Mouse (Mus musculus) lung, postnatal 0 days (tissue): ENCODE measurements at regions not wholly inside any gene's neighbourhood (a gene's known extent, or its start where the extent isn't known, plus 50 kb on each side); places are given as distances from the start of the nearest gene placed in this dataset.

ENCODE experiments used
- ATAC-seq: fragments of 200-750 bp; cut with Nextera tagmentation; 2 replicates; pipeline ENCODE4 v1.8.0; 2017; ENCODE audit warnings: moderate library complexity
- DNase-seq: peaks from one replicate; pipeline ENCODE4 v3.0.0-alpha.2; 2016; ENCODE audit warnings: low spot score
- H3K27ac ChIP-seq: fragments of 300-500 bp; sonication (generic); 2 replicates; pipeline ENCODE4 v1.5.1; 2014; ENCODE audit warnings: antibody characterized with exemption, mild to moderate bottlenecking, low read length, mixed read lengths
- H3K27me3 ChIP-seq: fragments of 300-500 bp; sonication (generic); replicated peaks from 2 replicates; pipeline ENCODE4 v1.6.1; 2014; ENCODE audit warnings: low read length, mixed read lengths; ENCODE audit not compliant: insufficient read depth
- H3K36me3 ChIP-seq: fragments of 300-500 bp; sonication (generic); 2 replicates; pipeline ENCODE4 v1.6.1; 2014; ENCODE audit warnings: low read length, mixed read lengths; ENCODE audit not compliant: insufficient read depth
- H3K4me1 ChIP-seq: fragments of 300-500 bp; sonication (generic); 2 replicates; pipeline ENCODE4 v1.6.1; 2014; ENCODE audit warnings: antibody characterized with exemption, low read depth, low read length, mixed read lengths; ENCODE audit not compliant: insufficient read depth
- H3K4me2 ChIP-seq: fragments of 300-500 bp; sonication (generic); replicated peaks from 2 replicates; pipeline ENCODE4 v1.6.1; 2014; ENCODE audit warnings: low read depth, mild to moderate bottlenecking, low read length, moderate library complexity, mixed read lengths
- H3K4me3 ChIP-seq: fragments of 300-500 bp; sonication (generic); 2 replicates; pipeline ENCODE4 v1.5.1; 2014; ENCODE audit warnings: low read depth, low read length
- H3K9ac ChIP-seq: fragments of 300-500 bp; sonication (generic); replicated peaks from 2 replicates; pipeline ENCODE4 v1.6.1; 2014; ENCODE audit warnings: low read depth, mild to moderate bottlenecking
- H3K9me3 ChIP-seq: fragments of 300-500 bp; sonication (generic); 2 replicates; pipeline ENCODE4 v1.6.1; 2016; ENCODE audit warnings: low read length, mixed read lengths
- CTCF ChIP-seq: IDR thresholded peaks from 2 replicates; pipeline ENCODE4 v1.5.1; 2016; ENCODE audit warnings: antibody characterized with exemption, mild to moderate bottlenecking
- EP300 ChIP-seq: IDR thresholded peaks from 2 replicates; pipeline ENCODE4 v1.6.1; 2016; ENCODE audit warnings: antibody characterized with exemption, mild to moderate bottlenecking, control low read depth
- WGBS: fragments of 180-500 bp; shearing (Covaris S2); extraction: QIAGEN DNeasy Blood & Tissue Kit; methylation state at CpG from one replicate; pipeline ENCODE4 v1.1.7; 2014; 5-methylcytosine and 5-hydroxymethylcytosine counted together

DNA sequence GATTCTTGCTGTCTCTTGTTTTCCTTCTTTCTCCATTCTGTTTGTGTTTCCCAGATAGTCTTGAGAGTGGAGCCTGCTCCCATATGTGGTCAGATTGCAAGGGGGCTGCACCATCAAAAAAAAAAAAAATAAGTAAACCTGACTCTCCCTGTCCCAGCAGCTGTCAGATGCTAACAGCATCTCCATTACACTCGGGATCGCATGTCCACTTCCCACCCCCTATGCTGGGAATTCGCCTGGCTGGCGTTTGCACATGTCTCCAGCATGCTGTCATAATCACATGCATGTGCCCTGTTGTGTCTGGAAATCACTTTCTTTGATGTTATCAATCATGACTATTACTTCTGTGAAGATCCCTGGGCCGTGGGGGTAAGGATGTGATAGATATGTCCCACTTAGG is 179.1 kb downstream of the Ajap1 start:
- WGBS, result 60% methylated on average over 5 of the region's 5 CpGs
- no peak for ATAC-seq
- no peak for DNase-seq

DNA sequence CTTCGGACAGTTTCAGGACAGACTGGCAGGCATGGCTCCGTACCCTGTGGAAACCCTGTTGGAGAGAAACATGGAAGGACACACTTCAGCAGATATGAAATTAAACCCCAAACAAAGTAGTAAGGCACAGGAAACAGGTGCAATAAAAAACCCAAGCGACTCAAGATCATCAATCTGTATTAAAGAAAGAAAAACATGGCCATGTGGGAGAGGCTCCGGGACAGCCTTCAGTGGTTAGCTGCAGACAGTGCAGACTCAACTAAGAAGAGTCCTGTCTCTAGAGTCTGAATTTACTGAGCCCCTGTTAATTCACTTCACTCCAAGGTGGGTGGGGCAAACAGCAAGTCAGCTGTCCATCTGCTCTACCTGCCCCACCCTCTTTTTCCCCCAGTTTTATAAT is 179.8 kb downstream of the Ajap1 start:
- WGBS, result 73% methylated on average over 4 of the region's 4 CpGs
- Histone ChIP-seq H3K27ac (no peak overlapping the region), H3K36me3 (no peaks in the 10 kb centered on the region), H3K4me2 (no peak overlapping the region), H3K9ac (no peak overlapping the region), H3K4me3 (no peak overlapping the region), H3K9me3 (no peaks in the 10 kb centered on the region), H3K27me3 (no peaks in the 10 kb centered on the region), H3K4me1 (no peaks in the 10 kb centered on the region)
- DNase-seq, result no peak
- TF ChIP-seq CTCF (no peak), EP300 (no peak)
- ATAC-seq, result no peak

More for the DNA sequence above, 179.1 kb downstream of the Ajap1 start:
- no peak overlapping the region for H3K27ac ChIP-seq
- H3K4me2 ChIP-seq, result no peak overlapping the region
- no peaks in the 10 kb centered on the region for H3K36me3 ChIP-seq
- TF ChIP-seq CTCF (no peak), EP300 (no peak)
- no peaks in the 10 kb centered on the region for H3K4me1 ChIP-seq
- no peak overlapping the region for H3K4me3 ChIP-seq
- no peaks in the 10 kb centered on the region for H3K27me3 ChIP-seq
- no peaks in the 10 kb centered on the region for H3K9me3 ChIP-seq
- no peak overlapping the region for H3K9ac ChIP-seq

DNA sequence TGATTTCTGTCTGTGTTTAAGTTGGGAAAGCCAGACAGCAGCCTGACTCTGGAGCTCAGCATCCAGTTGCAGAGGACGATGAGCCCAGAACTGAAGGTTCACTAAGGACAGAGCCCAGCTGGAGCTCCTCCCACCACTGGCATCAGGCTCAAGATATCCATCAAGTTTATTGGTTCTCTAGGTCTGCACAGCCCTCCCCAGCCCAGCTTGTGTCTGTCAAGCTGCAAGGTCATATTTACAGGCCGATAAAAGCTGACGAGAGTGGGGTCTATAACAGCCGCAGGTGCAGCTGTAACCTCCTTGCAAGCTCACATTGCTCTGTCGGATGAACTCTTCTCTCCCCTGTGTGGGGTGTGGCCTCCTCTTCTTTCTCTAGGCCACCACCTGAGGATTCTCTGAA is 184.3 kb downstream of the Ajap1 start:
- DNase-seq (no peak), ATAC-seq (no peak)
- H3K36me3 ChIP-seq, result no peaks in the 10 kb centered on the region
- no peaks in the 10 kb centered on the region for H3K27me3 ChIP-seq
- H3K9ac ChIP-seq, result no peak overlapping the region
- no peak for TF ChIP-seq EP300
- TF ChIP-seq CTCF, result no peak
- no peak overlapping the region for H3K4me2 ChIP-seq
- H3K4me3 ChIP-seq, result no peak overlapping the region
- no peaks in the 10 kb centered on the region for H3K4me1 ChIP-seq
- 63% methylated on average over 5 of the region's 5 CpGs for WGBS
- no peaks in the 10 kb centered on the region for H3K9me3 ChIP-seq
- H3K27ac ChIP-seq, result no peak overlapping the region

- TF ChIP-seq EP300 (no peak), CTCF (no peak)
- DNase-seq, result no peak
- H3K27me3 ChIP-seq, result no peaks in the 10 kb centered on the region
- no peaks in the 10 kb centered on the region for H3K9me3 ChIP-seq
- WGBS, result 41% methylated on average over 6 of the region's 6 CpGs
- H3K9ac ChIP-seq, result no peak overlapping the region
- no peak overlapping the region for H3K4me3 ChIP-seq
- no peaks in the 10 kb centered on the region for H3K36me3 ChIP-seq
- H3K4me2 ChIP-seq, result no peak overlapping the region
- H3K4me1 ChIP-seq, result no peaks in the 10 kb centered on the region
- ATAC-seq, result no peak
- H3K27ac ChIP-seq, result no peak overlapping the region
Measured at GRCm38 (mm10) chr4:153294828-153295227, 187.8 kb downstream of the Ajap1 start.

- Histone ChIP-seq H3K27me3 (no peaks in the 10 kb centered on the region), H3K27ac (no peak overlapping the region), H3K36me3 (no peaks in the 10 kb centered on the region), H3K4me2 (no peak overlapping the region), H3K4me3 (no peak overlapping the region), H3K4me1 (no peaks in the 10 kb centered on the region), H3K9ac (no peak overlapping the region), H3K9me3 (no peaks in the 10 kb centered on the region)
- TF ChIP-seq EP300 (no peak), CTCF (no peak)
- no peak for DNase-seq
- WGBS, result 52% methylated on average over 3 of the region's 3 CpGs
- no peak; the same call in 1 of the 2 replicates for ATAC-seq
Measured at GRCm38 (mm10) chr4:153293137-153293536, 189.5 kb downstream of the Ajap1 start.

GRCm38 (mm10) chr4:153288362-153288761 is 194.2 kb downstream of the Ajap1 start:
- H3K9ac ChIP-seq, result no peak overlapping the region
- DNase-seq, result no peak
- H3K9me3 ChIP-seq, result no peaks in the 10 kb centered on the region; the same call in 1 of the 2 replicates
- no peaks in the 10 kb centered on the region for H3K27me3 ChIP-seq
- TF ChIP-seq EP300, result no peak
- no peak for TF ChIP-seq CTCF
- H3K4me1 ChIP-seq, result no peaks in the 10 kb centered on the region
- no peak overlapping the region for H3K4me3 ChIP-seq
- WGBS, result 77% methylated on average over 8 of the region's 8 CpGs
- H3K27ac ChIP-seq, result no peak overlapping the region
- H3K36me3 ChIP-seq, result no peaks in the 10 kb centered on the region
- H3K4me2 ChIP-seq, result no peak overlapping the region
- ATAC-seq, result no peak

DNA sequence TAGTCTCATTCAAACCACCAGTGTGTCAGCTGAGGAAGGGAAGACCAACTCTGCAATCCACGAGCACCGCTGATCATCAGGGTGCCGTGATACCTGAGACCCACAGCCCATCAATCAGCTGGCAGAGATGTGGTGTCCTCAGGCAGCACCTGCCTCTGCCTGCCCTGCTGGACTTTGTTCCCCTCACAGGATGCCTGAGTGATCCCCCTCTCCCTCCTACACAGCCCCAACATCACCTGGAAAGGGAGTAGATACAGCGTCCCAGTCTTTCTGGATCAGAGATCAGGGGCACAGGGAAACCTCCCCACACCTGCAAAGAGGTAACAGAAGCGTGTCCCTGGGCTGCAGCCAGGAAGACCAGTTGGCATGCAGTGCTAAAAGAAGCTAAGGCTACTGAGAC is 198.4 kb downstream of the Ajap1 start:
- H3K9me3 ChIP-seq, result no peaks in the 10 kb centered on the region; the same call in 1 of the 2 replicates
- no peaks in the 10 kb centered on the region for H3K4me1 ChIP-seq
- ATAC-seq (no peak), DNase-seq (no peak)
- no peak for TF ChIP-seq CTCF
- no peak for TF ChIP-seq EP300
- H3K36me3 ChIP-seq, result no peaks in the 10 kb centered on the region
- H3K27me3 ChIP-seq, result no peaks in the 10 kb centered on the region
- H3K4me3 ChIP-seq, result no peak overlapping the region
- H3K9ac ChIP-seq, result no peak overlapping the region
- WGBS, result 78% methylated on average over 5 of the region's 5 CpGs
- no peak overlapping the region for H3K4me2 ChIP-seq
- no peak overlapping the region for H3K27ac ChIP-seq
